In genomic region chr4:57879804-57880357, GRCm38 (mm10) we compare ENCODE assay signal across 8 mouse cellular contexts. TPM values are rescaled to one million over a fixed set of nuclear protein-coding genes. Genes with fewer than 3 reads are reported as not detected.
DNase-seq lines count a peak whose midpoint lies in the region; ATAC-seq and TF ChIP-seq lines count a peak whose summit lies in the region.

No protein-coding gene starts in this region.

- H3K27me3 ChIP-seq in kidney, postnatal 0 days (ENCODE audit: insufficient read depth, low read length): no peaks in the 10 kb centered on the region
- no peaks in the 10 kb centered on the region for H3K27me3 ChIP-seq in liver, embryonic 13.5 days
- no peaks in the 10 kb centered on the region for H3K27me3 ChIP-seq in neural tube, embryonic 14.5 days (ENCODE audit: control insufficient read depth, insufficient read depth, low read length)
- H3K27me3 ChIP-seq in testis, adult 2 months (ENCODE audit: control insufficient read depth, insufficient read depth, low read length): no peaks in the 10 kb centered on the region

- no peaks in the 10 kb centered on the region for H3K36me3 ChIP-seq in kidney, postnatal 0 days (ENCODE audit: insufficient read depth, low read length)
- H3K36me3 ChIP-seq in liver, embryonic 13.5 days: no peaks in the 10 kb centered on the region
- H3K36me3 ChIP-seq in neural tube, embryonic 14.5 days (ENCODE audit: control insufficient read depth, insufficient read depth, low read length): no peaks in the 10 kb centered on the region
- H3K36me3 ChIP-seq in testis, adult 2 months (ENCODE audit: control insufficient read depth, insufficient read depth, low read length): no peaks in the 10 kb centered on the region

- H3K4me1 ChIP-seq in kidney, postnatal 0 days (replicated peaks; ENCODE audit: insufficient read depth, low read length): peaks cover 4% of the 10 kb centered on the region; the same call in 1 of the 2 replicates
- no peaks in the 10 kb centered on the region for H3K4me1 ChIP-seq in liver, embryonic 13.5 days (replicated peaks)
- H3K4me1 ChIP-seq in neural tube, embryonic 14.5 days (ENCODE audit: control insufficient read depth, insufficient read depth, low read length): no peaks in the 10 kb centered on the region
- H3K4me1 ChIP-seq in testis, adult 2 months (ENCODE audit: control insufficient read depth, insufficient read depth, low read length): no peaks in the 10 kb centered on the region

- WGBS in kidney, postnatal 0 days: 13% methylated on average over 6 of the region's 6 CpGs
- WGBS in liver, embryonic 13.5 days (ENCODE audit: insufficient replicate concordance): 7% methylated on average over 6 of the region's 6 CpGs
- 11% methylated on average over 6 of the region's 6 CpGs for WGBS in neural tube, embryonic 14.5 days

- peak; percentile 74 for DNase-seq in A20 (ENCODE audit: low read depth, low spot score)
- DNase-seq in adrenal gland, postnatal 10 days: peak; percentile 89
- peak; percentile 83 for DNase-seq in embryo, embryonic 9.5 days (ENCODE audit: extremely low spot score)
- DNase-seq in heart, adult 9 months (ENCODE audit: low spot score in 2 of 2): peak; percentile 56 to 79
- DNase-seq in kidney, postnatal 0 days (ENCODE audit: low spot score): peak; percentile 92
- peak; percentile 19 for DNase-seq in liver, embryonic 13.5 days

- no peak overlapping the region for H3K9ac ChIP-seq in kidney, postnatal 0 days (ENCODE audit: low read depth, low read length)
- H3K9ac ChIP-seq in liver, embryonic 13.5 days: no peak overlapping the region
- H3K9ac ChIP-seq in neural tube, embryonic 14.5 days (replicated peaks; ENCODE audit: low read depth, low read length): no peak overlapping the region

- TF ChIP-seq POLR2A in testis, adult 2 months (IDR thresholded peaks at IDR 0.05; ENCODE audit: control insufficient read depth, low read depth, low read length): no peak

- peak; percentile 96 for TF ChIP-seq CTCF in kidney, postnatal 0 days (IDR thresholded peaks at IDR 0.05; ENCODE audit: low read depth)
- TF ChIP-seq CTCF in testis, adult 2 months (IDR thresholded peaks at IDR 0.05; ENCODE audit: control insufficient read depth, insufficient read depth, insufficient replicate concordance, low read depth, low read length): peak; percentile 61; the same call in 1 of the 2 replicates

- H3K9me3 ChIP-seq in kidney, postnatal 0 days (replicated peaks; ENCODE audit: low read length): no peaks in the 10 kb centered on the region
- H3K9me3 ChIP-seq in liver, embryonic 13.5 days (replicated peaks): no peaks in the 10 kb centered on the region
- no peaks in the 10 kb centered on the region for H3K9me3 ChIP-seq in neural tube, embryonic 14.5 days (ENCODE audit: control insufficient read depth, low read length)

- no peak overlapping the region for H3K4me2 ChIP-seq in kidney, postnatal 0 days (ENCODE audit: low read length)
- no peak overlapping the region for H3K4me2 ChIP-seq in liver, embryonic 13.5 days
- H3K4me2 ChIP-seq in neural tube, embryonic 14.5 days (ENCODE audit: low read depth, low read length): no peak overlapping the region

- H3K27ac ChIP-seq in kidney, postnatal 0 days: no peak overlapping the region
- H3K27ac ChIP-seq in liver, embryonic 13.5 days: no peak overlapping the region
- no peak overlapping the region for H3K27ac ChIP-seq in neural tube, embryonic 14.5 days (ENCODE audit: low read depth, low read length)
- H3K27ac ChIP-seq in testis, adult 2 months (ENCODE audit: control insufficient read depth, insufficient read depth, low read depth, low read length): no peak overlapping the region

- H3K4me3 ChIP-seq in kidney, postnatal 0 days (replicated peaks; ENCODE audit: low read depth, low read length): no peak overlapping the region
- H3K4me3 ChIP-seq in liver, embryonic 13.5 days (replicated peaks): no peak overlapping the region
- no peak overlapping the region for H3K4me3 ChIP-seq in neural tube, embryonic 14.5 days (ENCODE audit: low read depth, low read length)
- H3K4me3 ChIP-seq in testis, adult 2 months (ENCODE audit: control insufficient read depth, low read depth, low read length): no peak overlapping the region

- peak; percentile 54; the same call in 1 of the 2 replicates for ATAC-seq in kidney, postnatal 0 days (replicated peaks; ENCODE audit: low FRiP score, low read depth)
- ATAC-seq in liver, embryonic 13.5 days (ENCODE audit: low read depth): no peak
- peak; percentile 66 for ATAC-seq in neural tube, embryonic 14.5 days (ENCODE audit: low read depth)

RNA-seq across cellular contexts. Expression of gene D630039A03Rik, which starts 36.2 kb away (rescaled TPM):
- 1 to 10 TPM; 6.3 to 6.7 TPM for total RNA-seq in adrenal gland, postnatal 10 days (2021)
- 2.3 and 2.7 TPM in 2 replicates for polyA plus RNA-seq in kidney, postnatal 0 days (2015; fragmentation: Nextera tagmentation; extraction: Ambion mirVana)
- 0.28 and 0.33 TPM in 2 replicates for polyA plus RNA-seq in liver, embryonic 13.5 days (2015; fragmentation: Nextera tagmentation; extraction: Ambion mirVana)
- polyA plus RNA-seq in neural tube, embryonic 14.5 days (2014; fragmentation: Nextera tagmentation; extraction: Ambion mirVana): 0.33 and 0.39 TPM in 2 replicates
- polyA plus RNA-seq in testis, adult 2 months (2012; rRNA removed): 0.06 and 0.18 TPM in 2 replicates

Comparison
In these comparisons a context has a peak if more than half of its experiments do, and no peak if none do; other contexts are left out.
1. DNase-seq: peak in every context shown above with its lines; median percentile 92 in kidney, postnatal 0 days; 89 in adrenal gland, postnatal 10 days; 83 in embryo, embryonic 9.5 days; 74 in A20; 68 in heart, adult 9 months; 19 in liver, embryonic 13.5 days.